Mouse (Mus musculus) neural tube, embryonic 11.5 days (tissue): ENCODE data around the gene Cx3cr1. TPM values are rescaled to one million over a fixed set of nuclear protein-coding genes. Genes with fewer than 3 reads are reported as not detected.
A peak's percentile ranks its signal among the peaks of the same experiment; 100 is the strongest.

ENCODE experiments used
- ATAC-seq: fragments of 200-750 bp; cut with Nextera tagmentation; 2 replicates; pipeline ENCODE4 v1.8.0; 2017; ENCODE audit warnings: moderate number of reproducible peaks, mild to moderate bottlenecking, moderate TSS enrichment, moderate library complexity; ENCODE audit not compliant: insufficient read depth, low FRiP score, low TSS enrichment
- DNase-seq: peaks from one replicate; pipeline ENCODE4 v3.0.0-alpha.2; 2015; ENCODE audit warnings: low spot score
- H3K27ac ChIP-seq: fragments of 300-500 bp; sonication (generic); 2 replicates; pipeline ENCODE4 v1.5.1; 2014; ENCODE audit warnings: low read depth, mild to moderate bottlenecking, low read length
- H3K27me3 ChIP-seq: fragments of 300-500 bp; sonication (generic); 2 replicates; pipeline ENCODE4 v1.6.1; 2014; ENCODE audit warnings: mild to moderate bottlenecking, low read length, mixed read lengths; ENCODE audit not compliant: control insufficient read depth, insufficient read depth
- H3K36me3 ChIP-seq: fragments of 300-500 bp; sonication (generic); 2 replicates; pipeline ENCODE4 v1.6.1; 2014; ENCODE audit warnings: mild to moderate bottlenecking, low read length, moderate library complexity, mixed read lengths; ENCODE audit not compliant: control insufficient read depth, insufficient read depth
- H3K4me1 ChIP-seq: fragments of 300-500 bp; sonication (generic); 2 replicates; pipeline ENCODE4 v1.6.1; 2014; ENCODE audit warnings: low read length, mixed read lengths; ENCODE audit not compliant: control insufficient read depth, insufficient read depth
- H3K4me2 ChIP-seq: fragments of 300-500 bp; sonication (generic); 2 replicates; pipeline ENCODE4 v1.6.1; 2014; ENCODE audit warnings: low read depth, mild to moderate bottlenecking, moderate library complexity
- H3K4me3 ChIP-seq: fragments of 300-500 bp; sonication (generic); 2 replicates; pipeline ENCODE4 v1.5.1; 2014; ENCODE audit warnings: low read depth, low read length
- H3K9ac ChIP-seq: fragments of 300-500 bp; sonication (generic); 2 replicates; pipeline ENCODE4 v1.6.1; 2014; ENCODE audit warnings: mild to moderate bottlenecking, low read length
- H3K9me3 ChIP-seq: fragments of 300-500 bp; sonication (generic); 2 replicates; pipeline ENCODE4 v1.6.1; 2016; ENCODE audit warnings: low read length; ENCODE audit not compliant: control insufficient read depth
- WGBS: fragments of 180-500 bp; shearing (Covaris S2); extraction: QIAGEN DNeasy Blood & Tissue Kit; methylation state at CpG from one replicate; pipeline ENCODE4 v1.1.7; 2014; 5-methylcytosine and 5-hydroxymethylcytosine counted together
- polyA plus RNA-seq: library from polyadenylated mRNA; unstranded; fragments of >200 nt; fragmentation: Nextera tagmentation; extraction: Ambion mirVana; gene quantifications from 2 replicates; pipeline ENCODE4 v1.2.1, GENCODE M21; 2014

The Cx3cr1 gene
- polyA plus RNA-seq, 1 experiment from 2014 or later, result 2.9 TPM

GRCm38 (mm10) chr9:119976704-119977556 lies 92.7 kb downstream of the Cx3cr1 start:
- no peaks in the 10 kb centered on the region for H3K9me3 ChIP-seq
- H3K27ac ChIP-seq, result no peak overlapping the region
- H3K9ac ChIP-seq, result no peak overlapping the region
- 0 out of 2 replicates have a peak, but pooled peaks cover 2% of the 10 kb centered on the region for H3K36me3 ChIP-seq
- WGBS, result 57% methylated on average over 17 of the region's 17 CpGs
- no peaks in the 10 kb centered on the region for H3K27me3 ChIP-seq
- peaks cover 19% of the 10 kb centered on the region for H3K4me1 ChIP-seq
- H3K4me2 ChIP-seq, result no peak overlapping the region
- ATAC-seq, result no peak
- no peak for DNase-seq
- H3K4me3 ChIP-seq, result no peak overlapping the region

- WGBS, result 96% methylated on average over 4 of the region's 4 CpGs
- Histone ChIP-seq H3K27ac (no peak overlapping the region), H3K27me3 (no peaks in the 10 kb centered on the region), H3K4me1 (peaks cover 8% of the 10 kb centered on the region; the same call in 1 of the 2 replicates), H3K4me3 (no peak overlapping the region), H3K9me3 (no peaks in the 10 kb centered on the region), H3K4me2 (no peak overlapping the region), H3K9ac (no peak overlapping the region), H3K36me3 (0 out of 2 replicates have a peak, but pooled peaks cover 2% of the 10 kb centered on the region)
- DNase-seq (no peak), ATAC-seq (no peak)
Measured at GRCm38 (mm10) chr9:119975286-119975685, 94.4 kb downstream of the Cx3cr1 start.

- DNase-seq (no peak), ATAC-seq (no peak)
- H3K4me3 ChIP-seq, result no peak overlapping the region
- H3K36me3 ChIP-seq, result 0 out of 2 replicates have a peak, but pooled peaks cover 2% of the 10 kb centered on the region
- no peaks in the 10 kb centered on the region for H3K9me3 ChIP-seq
- H3K9ac ChIP-seq, result no peak overlapping the region
- no peak overlapping the region for H3K27ac ChIP-seq
- H3K27me3 ChIP-seq, result no peaks in the 10 kb centered on the region
- WGBS, result 81% methylated on average over 5 of the region's 5 CpGs
- H3K4me1 ChIP-seq, result peaks cover 8% of the 10 kb centered on the region; the same call in 1 of the 2 replicates
- no peak overlapping the region for H3K4me2 ChIP-seq
Measured at GRCm38 (mm10) chr9:119974609-119975008, 95.1 kb downstream of the Cx3cr1 start.

- Histone ChIP-seq H3K9ac (no peak overlapping the region), H3K4me1 (peaks cover 8% of the 10 kb centered on the region; the same call in 1 of the 2 replicates), H3K27me3 (no peaks in the 10 kb centered on the region), H3K4me2 (no peak overlapping the region), H3K4me3 (no peak overlapping the region), H3K36me3 (0 out of 2 replicates have a peak, but pooled peaks cover 2% of the 10 kb centered on the region), H3K9me3 (no peaks in the 10 kb centered on the region), H3K27ac (no peak overlapping the region)
- 89% methylated on average over 27 of the region's 27 CpGs for WGBS
- DNase-seq (no peak), ATAC-seq (no peak)
Measured at GRCm38 (mm10) chr9:119973869-119974520, 95.7 kb downstream of the Cx3cr1 start.

GRCm38 (mm10) chr9:119973281-119973680 lies 96.4 kb downstream of the Cx3cr1 start:
- Histone ChIP-seq H3K36me3 (0 out of 2 replicates have a peak, but pooled peaks cover 2% of the 10 kb centered on the region), H3K4me1 (peaks cover 5% of the 10 kb centered on the region; the same call in 1 of the 2 replicates), H3K9ac (no peak overlapping the region), H3K4me2 (no peak overlapping the region), H3K9me3 (no peaks in the 10 kb centered on the region), H3K4me3 (no peak overlapping the region), H3K27ac (no peak overlapping the region), H3K27me3 (no peaks in the 10 kb centered on the region)
- DNase-seq (no peak), ATAC-seq (no peak)
- WGBS, result 92% methylated on average over 23 of the region's 23 CpGs

- Histone ChIP-seq H3K27me3 (no peaks in the 10 kb centered on the region), H3K36me3 (0 out of 2 replicates have a peak, but pooled peaks cover 2% of the 10 kb centered on the region), H3K4me1 (peaks cover 5% of the 10 kb centered on the region; the same call in 1 of the 2 replicates), H3K4me3 (no peak overlapping the region), H3K4me2 (no peak overlapping the region), H3K27ac (no peak overlapping the region), H3K9ac (no peak overlapping the region), H3K9me3 (no peaks in the 10 kb centered on the region)
- no peak for DNase-seq
- no peak for ATAC-seq
- 80% methylated on average over 12 of the region's 12 CpGs for WGBS
Measured at GRCm38 (mm10) chr9:119972582-119972981, 97.1 kb downstream of the Cx3cr1 start.

- H3K9me3 ChIP-seq, result no peaks in the 10 kb centered on the region
- WGBS, result 92% methylated on average over 10 of the region's 10 CpGs
- 0 out of 2 replicates have a peak, but pooled peaks cover 2% of the 10 kb centered on the region for H3K36me3 ChIP-seq
Measured at GRCm38 (mm10) chr9:119972166-119972565, 97.5 kb downstream of the Cx3cr1 start.

GRCm38 (mm10) chr9:119970763-119971656 lies 98.7 kb downstream of the Cx3cr1 start:
- H3K36me3 ChIP-seq, result 0 out of 2 replicates have a peak, but pooled peaks cover 2% of the 10 kb centered on the region
- no peak overlapping the region for H3K27ac ChIP-seq
- WGBS, result 91% methylated on average over 7 of the region's 7 CpGs
- no peaks in the 10 kb centered on the region for H3K27me3 ChIP-seq
- H3K4me3 ChIP-seq, result no peak overlapping the region
- H3K9ac ChIP-seq, result peak overlapping the region; percentile 10; the same call in 1 of the 2 replicates
- no peak overlapping the region for H3K4me2 ChIP-seq
- DNase-seq (no peak), ATAC-seq (no peak)
- H3K9me3 ChIP-seq, result no peaks in the 10 kb centered on the region
- H3K4me1 ChIP-seq, result peaks cover 5% of the 10 kb centered on the region; the same call in 1 of the 2 replicates

More at GRCm38 (mm10) chr9:119972166-119972565, 97.5 kb downstream of the Cx3cr1 start:
- no peaks in the 10 kb centered on the region for H3K27me3 ChIP-seq
- ATAC-seq, result no peak
- no peak overlapping the region for H3K27ac ChIP-seq
- no peak overlapping the region for H3K4me2 ChIP-seq
- H3K4me1 ChIP-seq, result peaks cover 5% of the 10 kb centered on the region; the same call in 1 of the 2 replicates
- H3K4me3 ChIP-seq, result no peak overlapping the region
- no peak for DNase-seq
- no peak overlapping the region for H3K9ac ChIP-seq
